Mouse (Mus musculus) MEL-GATA-1-ER (cell line): ENCODE measurements around the gene Ppp1cb.

Source experiments
- DNase-seq: peaks from one replicate; pipeline ENCODE4 v3.0.0-alpha.2; 2012; ENCODE audit warnings: low read depth; ENCODE audit errors: extremely low read depth

Gene Ppp1cb

DNA sequence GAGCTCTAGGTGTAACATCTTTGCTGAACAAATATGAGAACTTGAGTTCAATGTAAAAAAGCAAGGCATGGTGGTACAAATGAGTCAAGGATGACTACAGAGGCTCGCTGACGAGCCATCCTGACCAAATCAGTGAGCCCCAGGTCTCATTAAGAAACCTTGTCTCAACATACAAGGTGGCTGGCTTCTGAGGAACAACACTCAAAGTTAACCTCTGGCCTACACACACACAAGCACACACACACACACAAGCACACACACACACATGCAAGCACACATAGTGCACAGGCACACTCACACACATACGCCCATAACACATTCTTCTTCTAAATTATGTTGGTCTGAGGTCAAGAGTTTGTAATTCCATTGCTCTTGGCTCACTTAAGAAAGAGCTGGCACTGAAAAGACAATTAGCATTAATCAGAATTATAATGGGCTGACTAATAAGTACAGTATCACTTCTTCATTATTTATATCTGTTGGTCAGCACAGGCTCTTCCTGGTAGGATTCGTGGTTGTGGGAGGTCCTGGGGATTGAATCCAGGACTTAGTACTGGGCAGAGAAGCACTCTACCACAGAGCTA, 16.6 kb upstream of the Ppp1cb start:
- no peak for DNase-seq

DNA sequence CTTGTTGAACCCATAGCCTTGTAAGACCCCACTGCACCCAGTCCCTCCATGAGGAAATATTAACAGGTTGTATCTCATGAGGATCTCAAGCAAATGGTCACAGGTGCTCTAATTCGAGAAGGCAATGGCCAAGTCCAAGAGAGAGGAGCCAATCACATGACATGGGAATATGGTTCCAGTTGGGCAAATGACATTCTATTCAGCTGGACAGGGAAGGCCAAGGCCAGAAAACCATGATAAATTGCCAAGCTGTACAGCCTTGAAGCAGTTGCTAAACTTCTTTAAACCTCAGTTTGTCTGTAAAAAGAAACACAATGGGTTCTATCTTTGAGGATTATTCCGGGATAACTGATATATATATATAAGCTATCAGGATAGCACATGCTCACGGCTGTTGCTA, 14.7 kb upstream of the Ppp1cb start:
- DNase-seq = no peak

GRCm38 (mm10) chr5:32445287-32445921, 13.2 kb upstream of the Ppp1cb start:
- no peak for DNase-seq

DNA sequence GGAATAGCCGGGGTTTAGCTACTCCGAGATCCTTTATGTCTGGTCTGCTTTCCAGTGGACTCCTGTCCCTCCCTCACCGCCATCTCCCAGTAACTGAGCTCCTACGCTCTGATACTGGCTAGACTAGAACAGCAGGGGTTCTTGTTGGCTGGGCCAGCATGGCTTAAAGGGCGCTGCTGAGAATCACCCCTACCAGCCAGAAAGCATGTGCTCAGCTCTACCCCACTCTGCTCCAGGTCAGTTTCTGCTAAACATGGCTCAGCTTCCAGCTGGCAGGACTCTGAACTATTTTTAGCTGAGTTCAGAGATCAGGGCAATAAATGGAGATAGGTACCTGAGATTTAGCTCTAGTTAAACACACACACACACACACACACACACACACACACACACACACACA, 12.2 kb upstream of the Ppp1cb start:
- DNase-seq = no peak

DNA sequence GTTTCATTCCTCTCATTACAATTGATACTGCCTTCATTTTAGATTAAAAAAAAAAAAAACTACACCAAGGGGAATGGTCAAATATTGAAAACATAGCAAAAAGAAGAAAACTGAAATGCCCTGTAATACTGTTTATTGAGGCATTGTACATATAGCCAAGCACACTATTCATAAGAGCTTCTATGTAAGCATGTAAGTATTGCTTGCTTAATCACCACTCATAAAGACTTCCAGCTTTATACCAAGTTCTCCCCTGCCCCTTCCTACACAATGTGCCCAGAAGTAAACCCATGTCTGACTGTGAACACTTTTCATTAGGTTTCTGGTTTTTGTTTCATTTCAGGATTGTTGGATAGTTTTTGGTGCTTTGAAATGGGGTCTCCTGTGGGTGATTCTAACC, 11.8 kb upstream of the Ppp1cb start:
- no peak for DNase-seq

DNA sequence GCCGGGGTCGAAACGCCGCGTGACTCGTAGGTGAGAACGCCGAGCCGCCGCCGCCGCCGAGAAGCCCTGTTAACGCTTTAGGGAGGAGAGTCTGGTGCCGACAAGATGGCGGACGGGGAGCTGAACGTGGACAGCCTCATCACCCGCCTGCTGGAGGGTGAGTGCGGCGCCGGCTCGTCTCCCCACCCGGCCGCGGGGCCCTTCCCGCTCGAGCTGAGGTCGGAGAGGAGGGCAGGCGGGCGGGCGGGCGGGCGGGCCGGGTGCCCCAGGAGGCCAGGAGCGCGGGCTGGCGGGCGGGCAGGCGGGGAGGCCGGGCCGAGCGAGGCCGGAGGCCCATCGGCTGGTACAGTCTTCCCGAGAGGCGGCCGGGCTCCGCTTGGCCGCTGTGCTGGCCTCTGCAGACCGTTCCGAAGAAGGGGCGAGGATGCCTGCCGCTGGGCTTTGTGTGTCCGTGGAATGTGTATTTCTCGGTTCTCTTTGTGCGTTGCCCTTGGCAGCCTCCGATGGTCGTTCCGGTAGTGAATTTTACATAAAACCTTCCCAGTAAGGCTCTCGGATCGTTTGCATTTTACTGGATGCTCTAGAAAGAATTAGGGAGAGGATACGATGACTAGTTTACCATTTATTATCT, 723 bp downstream of the Ppp1cb start:
- DNase-seq = peak; percentile 29

DNA sequence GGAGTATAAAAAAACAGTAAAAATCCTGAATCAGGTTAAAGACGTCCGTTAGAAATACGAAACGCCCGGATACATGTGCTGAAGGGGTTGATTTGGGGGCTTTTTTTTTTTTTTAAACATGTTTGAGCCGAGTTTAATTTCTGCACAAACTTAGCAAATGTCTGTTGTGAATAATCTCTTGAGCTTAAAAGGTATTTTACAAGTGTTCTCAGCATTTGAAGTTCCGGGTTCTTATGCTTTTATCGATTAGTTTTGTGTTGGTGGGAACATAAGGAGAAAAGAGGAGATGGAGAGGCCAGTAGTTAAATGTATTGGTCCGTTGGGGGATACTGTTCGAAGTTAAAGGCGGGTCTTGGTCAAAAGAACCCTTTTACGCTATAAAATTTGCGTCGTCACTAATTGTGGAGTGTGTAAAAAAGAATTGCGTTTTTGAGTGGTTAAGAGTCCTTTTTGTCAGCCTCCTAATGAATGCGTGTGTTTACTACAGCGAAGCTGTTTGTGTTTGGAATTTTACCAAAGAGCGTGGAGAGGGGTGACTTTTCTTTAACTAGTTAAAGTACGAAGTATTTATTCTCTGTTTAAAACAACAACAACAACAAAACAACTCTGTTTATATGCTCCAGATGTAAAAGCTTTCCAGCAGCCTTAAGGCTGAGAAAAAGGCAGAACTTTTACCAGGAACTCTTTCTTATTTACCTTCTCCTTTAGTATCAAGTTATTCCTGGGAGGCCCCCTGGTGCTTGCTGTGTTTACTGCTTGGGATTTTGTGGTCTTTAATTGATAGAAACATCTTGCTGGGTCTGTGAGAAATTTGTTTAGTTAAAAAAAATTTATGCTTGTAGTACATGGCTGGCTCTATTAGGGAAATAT, 1.5 kb downstream of the Ppp1cb start:
- peak; percentile 60 for DNase-seq

- peak; percentile 59 for DNase-seq
These were observed 2.3 kb downstream of the Ppp1cb start for GRCm38 (mm10) chr5:32460973-32461372.

GRCm38 (mm10) chr5:32472332-32473028, 13.8 kb downstream of the Ppp1cb start:
- peak; percentile 32 for DNase-seq

DNA sequence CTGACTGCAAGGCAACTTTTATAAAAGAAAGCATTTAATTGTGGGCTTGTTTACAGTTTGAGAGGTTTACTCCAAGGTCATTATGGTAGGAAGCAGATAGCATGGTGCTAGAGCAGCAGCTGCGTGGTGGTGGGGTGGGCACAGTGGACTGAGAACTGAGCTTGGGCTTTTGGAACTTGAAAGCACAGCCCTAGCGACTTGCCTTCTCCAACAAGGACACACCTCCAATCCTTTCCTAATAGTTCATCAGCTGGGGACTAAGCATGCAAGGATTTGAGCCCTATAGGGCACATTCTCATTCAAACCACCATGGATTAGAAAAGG, 14.3 kb downstream of the Ppp1cb start:
- DNase-seq = no peak

GRCm38 (mm10) chr5:32476501-32476900, 17.9 kb downstream of the Ppp1cb start:
- DNase-seq = no peak

DNA sequence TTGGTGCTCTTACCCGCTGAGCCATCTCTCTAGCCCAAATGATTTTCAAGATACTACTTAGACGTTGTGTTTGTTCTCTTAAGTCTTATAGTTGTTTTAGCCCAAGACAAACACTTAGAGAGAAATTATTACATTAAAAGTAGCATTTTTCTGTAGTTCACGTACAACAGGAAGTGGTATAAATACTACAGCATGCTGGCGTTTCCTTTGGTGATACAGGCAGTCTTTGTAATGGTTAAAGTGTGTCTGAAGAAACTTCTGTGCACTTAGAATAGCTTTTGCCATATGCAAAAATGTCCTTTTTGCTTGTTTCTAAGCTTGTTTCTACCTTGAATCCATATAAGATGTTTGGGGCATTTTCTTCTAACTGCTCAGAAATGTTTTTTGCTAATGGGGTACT, 20.3 kb downstream of the Ppp1cb start:
- no peak for DNase-seq

- DNase-seq = no peak
These were observed 26.8 kb downstream of the Ppp1cb start for GRCm38 (mm10) chr5:32485430-32485829.

GRCm38 (mm10) chr5:32488044-32488443, 29.4 kb downstream of the Ppp1cb start:
- no peak for DNase-seq

- no peak for DNase-seq
These were observed 35.5 kb downstream of the Ppp1cb start for GRCm38 (mm10) chr5:32494084-32494700.

DNA sequence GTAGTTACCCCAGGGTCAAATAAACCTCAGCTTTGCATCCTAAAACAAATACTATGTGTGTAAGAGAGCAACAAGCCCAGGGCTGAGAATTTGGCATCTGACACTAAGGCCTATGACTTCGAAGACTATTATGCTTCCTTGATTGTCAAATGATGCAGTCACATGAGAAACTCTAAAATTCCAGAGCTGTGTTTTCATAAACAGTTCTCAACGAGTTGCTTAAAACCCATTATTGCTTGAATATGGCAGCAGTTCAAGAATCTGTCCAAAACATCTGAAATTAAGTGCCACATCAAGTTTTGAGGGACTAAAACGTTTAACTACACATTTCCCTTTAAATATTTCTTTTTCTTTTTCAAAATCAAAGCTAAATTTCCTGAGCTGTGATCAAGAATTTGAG, 50.1 kb downstream of the Ppp1cb start:
- DNase-seq = no peak

GRCm38 (mm10) chr5:32520381-32520780, 61.7 kb downstream of the Ppp1cb start:
- DNase-seq = no peak

DNA sequence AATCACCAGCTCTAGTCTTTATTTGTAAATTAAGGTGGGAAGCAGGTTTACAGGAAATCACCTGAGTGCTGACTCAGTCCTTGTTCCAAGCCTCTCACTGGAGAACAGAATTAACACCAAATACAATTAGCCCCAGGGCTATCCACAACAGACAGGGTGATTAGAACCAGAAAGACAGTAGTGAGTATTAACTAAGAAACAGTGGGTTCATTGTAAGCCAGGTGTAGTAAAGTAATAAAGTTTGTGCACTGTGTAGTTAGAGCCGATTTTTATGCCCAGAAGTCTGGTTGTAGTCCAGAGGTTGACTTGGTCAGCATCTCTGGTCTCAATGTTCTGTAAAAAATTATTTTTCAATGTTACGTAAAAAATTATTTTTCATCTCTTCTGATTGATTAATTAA, 90.8 kb downstream of the Ppp1cb start:
- DNase-seq = no peak

DNA sequence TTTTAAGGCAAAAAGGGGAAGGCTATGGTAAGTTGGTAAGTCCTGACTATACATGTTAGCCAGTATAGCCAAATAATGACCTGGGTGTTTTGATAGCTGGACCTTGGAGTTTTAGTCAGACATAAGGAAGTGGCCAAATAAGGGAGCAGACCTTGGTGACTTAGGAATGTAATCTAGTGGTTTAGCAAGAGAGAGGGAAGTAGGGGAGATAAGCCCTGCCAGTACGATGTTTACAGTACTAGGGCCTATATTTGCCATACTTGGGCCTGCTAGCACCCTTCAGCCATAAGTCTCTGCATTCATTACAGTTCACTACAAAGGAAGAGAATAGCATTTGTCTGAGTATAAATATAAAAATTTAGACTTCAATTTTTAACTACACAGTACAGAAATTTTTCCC, 106.1 kb downstream of the Ppp1cb start:
- no peak for DNase-seq
